Mouse (Mus musculus) right cerebral cortex, postnatal 10 days (tissue): ENCODE data around the gene Olfr78.

Source experiments
- DNase-seq, 2 experiments: peaks; one replicate each; pipeline ENCODE4 v3.0.0; 2021; ENCODE audit warnings: low spot score in 2 of 2

Gene Olfr78

DNA sequence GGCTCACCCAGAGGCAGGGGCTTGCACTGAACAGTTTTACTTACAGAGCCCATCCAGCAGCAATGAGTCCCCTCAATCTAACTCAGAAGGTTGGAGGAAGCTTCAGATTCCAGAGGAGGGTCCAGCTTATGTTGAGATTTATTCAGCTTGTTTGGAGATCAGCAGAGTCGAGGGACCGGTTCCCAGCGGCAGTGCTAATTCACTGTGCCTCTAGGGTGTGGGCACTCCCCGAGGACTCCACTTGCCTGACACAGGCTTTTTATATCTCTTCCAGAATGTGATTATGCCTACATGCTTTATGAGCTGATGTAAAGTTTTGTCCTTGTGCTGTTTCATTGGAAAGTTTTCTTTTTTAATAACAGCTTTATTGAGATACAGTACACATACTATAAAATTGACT is at the start of gene Olfr78, which contains the start of gene Olfr560:
Olfr78 (minus strand) TSS at position 206 of the 400 bp plus-strand sequence.
Olfr560 (minus strand) TSS at position 101 of the 400 bp plus-strand sequence.
- no peak for DNase-seq

GRCm38 (mm10) chr7:102803180-102803579 is 43.9 kb upstream of the Olfr78 start, which contains the start of gene Olfr564:
Gene Olfr564 (plus strand): TSS chr7:102803480.
- no peak for DNase-seq

- DNase-seq, result no peak
Measured at GRCm38 (mm10) chr7:102770921-102771320, 11.7 kb upstream of the Olfr78 start, which contains the start of gene Olfr561. Gene Olfr561 (plus strand): TSS chr7:102771221.

DNA sequence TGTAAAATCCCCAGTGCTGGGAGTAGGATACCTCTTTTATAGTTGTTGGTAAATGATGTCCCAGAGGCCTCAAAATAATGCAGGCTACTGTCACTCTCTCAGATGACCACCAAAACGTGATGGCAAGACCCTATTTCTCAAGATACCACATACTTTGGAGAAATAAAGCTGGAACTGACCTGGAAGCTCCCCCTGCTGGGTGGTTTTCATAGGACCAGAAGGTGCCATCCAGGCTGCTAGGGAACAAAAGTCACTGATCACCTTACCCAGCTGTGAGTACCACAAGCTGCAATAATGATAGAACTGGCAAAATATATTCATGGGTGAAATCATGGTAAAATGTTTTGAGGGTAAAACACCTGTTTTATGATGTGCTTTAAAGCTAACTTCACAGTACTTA is 7.2 kb downstream of the Olfr78 start:
- no peak for DNase-seq

GRCm38 (mm10) chr7:102737705-102738104 is 21.6 kb downstream of the Olfr78 start:
- no peak for DNase-seq

DNA sequence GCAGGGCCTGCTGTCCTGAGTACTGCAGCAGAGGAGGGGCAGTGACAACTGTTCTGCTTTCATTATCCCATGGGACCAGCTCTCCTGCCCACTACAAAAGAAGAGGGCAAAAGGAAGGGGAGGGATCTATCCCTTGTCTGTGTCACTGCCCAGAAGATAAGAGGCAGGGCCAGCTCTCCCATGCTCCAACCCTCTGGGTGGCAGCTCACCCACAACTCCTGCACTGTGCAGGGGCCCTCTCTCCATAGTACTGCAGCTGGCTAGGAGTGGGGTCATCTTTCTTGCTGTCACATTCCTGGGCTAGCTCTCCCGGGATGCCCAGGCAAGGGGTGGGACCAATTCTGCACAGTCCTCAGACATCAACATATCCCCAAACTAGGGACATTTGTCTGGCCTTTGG is 25.5 kb downstream of the Olfr78 start:
- DNase-seq, result no peak

- DNase-seq, result no peak
Measured at GRCm38 (mm10) chr7:102727391-102727790, 31.9 kb downstream of the Olfr78 start, which contains the start of gene Olfr559. Gene Olfr559 (minus strand): TSS chr7:102727491.

DNA sequence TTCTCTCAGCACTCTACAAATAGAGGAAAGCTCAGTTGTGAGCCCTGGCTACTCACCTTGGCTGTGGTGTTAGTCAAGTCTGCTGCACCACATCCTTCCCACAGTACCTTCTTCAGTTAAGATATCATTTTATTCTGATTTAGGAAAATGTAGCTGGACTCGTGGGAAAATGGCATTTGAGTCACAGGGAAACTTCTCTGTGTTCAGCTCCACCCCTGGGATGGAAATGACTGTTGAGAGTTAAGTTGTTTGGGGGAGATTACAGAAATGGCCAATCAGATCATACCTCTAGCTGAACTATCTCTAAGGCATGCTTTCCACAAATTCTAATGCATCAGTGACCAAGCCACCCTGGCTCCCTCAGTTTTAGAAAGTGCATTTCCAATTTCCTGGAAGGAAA is 40.3 kb downstream of the Olfr78 start, which contains the start of gene Olfr33:
Olfr33 (minus strand) TSS at position 101 of the 400 bp plus-strand sequence.
- DNase-seq, result no peak

GRCm38 (mm10) chr7:102701915-102702314 is 57.4 kb downstream of the Olfr78 start, which contains the start of gene Olfr558:
Gene Olfr558 (plus strand): TSS chr7:102702215.
- no peak for DNase-seq

GRCm38 (mm10) chr7:102698461-102698860 is 60.8 kb downstream of the Olfr78 start:
- no peak for DNase-seq

GRCm38 (mm10) chr7:102695358-102696125 is 63.7 kb downstream of the Olfr78 start, which contains the start of gene Olfr557:
Gene Olfr557 (plus strand): TSS chr7:102695910.
- DNase-seq, result peak in 1 of 2 experiments; percentile 43
